Mouse (Mus musculus) lung, postnatal 0 days (tissue): Measurements from ENCODE around the gene Stoml3. TPM values are rescaled to one million over a fixed set of nuclear protein-coding genes. Genes with fewer than 3 reads are reported as not detected.

Source experiments
- ATAC-seq: fragments of 200-750 bp; cut with Nextera tagmentation; 2 replicates; pipeline ENCODE4 v1.8.0; 2017; ENCODE audit warnings: moderate library complexity
- DNase-seq: peaks from one replicate; pipeline ENCODE4 v3.0.0-alpha.2; 2016; ENCODE audit warnings: low spot score
- H3K27ac ChIP-seq: fragments of 300-500 bp; sonication (generic); 2 replicates; pipeline ENCODE4 v1.5.1; 2014; ENCODE audit warnings: antibody characterized with exemption, mild to moderate bottlenecking, low read length, mixed read lengths
- H3K27me3 ChIP-seq: fragments of 300-500 bp; sonication (generic); replicated peaks from 2 replicates; pipeline ENCODE4 v1.6.1; 2014; ENCODE audit warnings: low read length, mixed read lengths; ENCODE audit not compliant: insufficient read depth
- H3K36me3 ChIP-seq: fragments of 300-500 bp; sonication (generic); 2 replicates; pipeline ENCODE4 v1.6.1; 2014; ENCODE audit warnings: low read length, mixed read lengths; ENCODE audit not compliant: insufficient read depth
- H3K4me1 ChIP-seq: fragments of 300-500 bp; sonication (generic); 2 replicates; pipeline ENCODE4 v1.6.1; 2014; ENCODE audit warnings: antibody characterized with exemption, low read depth, low read length, mixed read lengths; ENCODE audit not compliant: insufficient read depth
- H3K4me2 ChIP-seq: fragments of 300-500 bp; sonication (generic); replicated peaks from 2 replicates; pipeline ENCODE4 v1.6.1; 2014; ENCODE audit warnings: low read depth, mild to moderate bottlenecking, low read length, moderate library complexity, mixed read lengths
- H3K4me3 ChIP-seq: fragments of 300-500 bp; sonication (generic); 2 replicates; pipeline ENCODE4 v1.5.1; 2014; ENCODE audit warnings: low read depth, low read length
- H3K9ac ChIP-seq: fragments of 300-500 bp; sonication (generic); replicated peaks from 2 replicates; pipeline ENCODE4 v1.6.1; 2014; ENCODE audit warnings: low read depth, mild to moderate bottlenecking
- H3K9me3 ChIP-seq: fragments of 300-500 bp; sonication (generic); 2 replicates; pipeline ENCODE4 v1.6.1; 2016; ENCODE audit warnings: low read length, mixed read lengths
- CTCF ChIP-seq: IDR thresholded peaks from 2 replicates; pipeline ENCODE4 v1.5.1; 2016; ENCODE audit warnings: antibody characterized with exemption, mild to moderate bottlenecking
- EP300 ChIP-seq: IDR thresholded peaks from 2 replicates; pipeline ENCODE4 v1.6.1; 2016; ENCODE audit warnings: antibody characterized with exemption, mild to moderate bottlenecking, control low read depth
- WGBS: fragments of 180-500 bp; shearing (Covaris S2); extraction: QIAGEN DNeasy Blood & Tissue Kit; methylation state at CpG from one replicate; pipeline ENCODE4 v1.1.7; 2014; 5-methylcytosine and 5-hydroxymethylcytosine counted together
- polyA plus RNA-seq: library from polyadenylated mRNA; unstranded; fragments of >200 nt; fragmentation: Nextera tagmentation; extraction: Ambion mirVana; gene quantifications from 2 replicates; pipeline ENCODE4 v1.2.1, GENCODE M21; 2015

Stoml3 gene
- polyA plus RNA-seq, 1 experiment from 2014 or later: 0.08 TPM

DNA sequence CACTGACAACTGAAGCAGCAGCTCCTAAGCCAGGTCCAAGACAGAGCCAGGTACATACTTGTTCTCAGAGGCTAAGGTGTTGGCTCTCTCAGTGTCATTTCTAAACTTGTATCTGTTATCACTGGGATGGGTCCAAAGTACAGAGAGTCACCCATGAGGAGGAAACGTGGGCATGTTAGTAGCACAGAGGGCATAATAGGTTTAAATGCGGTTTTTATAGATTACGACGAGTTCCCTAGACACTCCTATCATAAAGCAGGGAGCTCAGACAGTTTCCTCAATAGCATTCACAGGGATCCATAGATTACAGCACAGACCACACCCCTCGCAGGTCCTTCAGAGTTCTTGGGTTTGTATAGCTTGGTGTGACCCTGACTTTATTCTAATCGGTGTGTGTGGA lies 34.4 kb upstream of the Stoml3 start:
- Histone ChIP-seq H3K9me3 (no peaks in the 10 kb centered on the region), H3K9ac (no peak overlapping the region), H3K27me3 (no peaks in the 10 kb centered on the region), H3K27ac (no peak overlapping the region), H3K4me3 (no peak overlapping the region), H3K36me3 (peaks cover 21% of the 10 kb centered on the region), H3K4me1 (no peaks in the 10 kb centered on the region), H3K4me2 (no peak overlapping the region)
- no peak for DNase-seq
- ATAC-seq: no peak
- TF ChIP-seq EP300 (no peak), CTCF (no peak)
- WGBS: 92% methylated on average over 6 of the region's 6 CpGs

- ATAC-seq (no peak), DNase-seq (no peak)
- H3K9me3 ChIP-seq: no peaks in the 10 kb centered on the region
- H3K4me3 ChIP-seq: no peak overlapping the region
- no peak overlapping the region for H3K9ac ChIP-seq
- TF ChIP-seq CTCF: no peak
- no peak for TF ChIP-seq EP300
- no peaks in the 10 kb centered on the region for H3K27me3 ChIP-seq
- 89% methylated on average over 6 of the region's 6 CpGs for WGBS
- H3K27ac ChIP-seq: no peak overlapping the region
- H3K36me3 ChIP-seq: peaks cover 21% of the 10 kb centered on the region
- no peaks in the 10 kb centered on the region for H3K4me1 ChIP-seq
- no peak overlapping the region for H3K4me2 ChIP-seq
These were observed 33.9 kb upstream of the Stoml3 start for GRCm38 (mm10) chr3:53454561-53454960.

DNA sequence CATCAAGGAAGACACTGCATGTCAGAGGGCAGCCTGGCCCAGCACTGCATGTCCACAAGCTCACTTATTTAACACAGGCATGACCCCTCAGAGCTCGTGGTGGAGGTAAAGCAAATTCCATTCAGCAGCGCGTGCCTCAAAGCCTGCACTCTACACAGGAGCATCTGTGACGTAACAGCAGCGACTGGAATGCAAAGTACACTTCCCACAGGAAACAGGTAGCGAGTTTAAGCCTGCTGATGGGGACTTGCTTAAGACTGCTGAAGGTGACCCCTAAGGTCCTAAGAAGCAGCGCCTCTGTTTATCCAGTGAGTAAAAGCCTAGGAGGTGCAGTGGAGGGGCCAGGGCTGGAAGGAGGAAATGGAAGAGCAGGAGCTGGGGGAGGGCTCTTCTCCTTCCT lies 33.5 kb upstream of the Stoml3 start:
- Histone ChIP-seq H3K4me1 (no peaks in the 10 kb centered on the region), H3K9ac (no peak overlapping the region), H3K36me3 (peaks cover 21% of the 10 kb centered on the region), H3K4me2 (no peak overlapping the region), H3K4me3 (no peak overlapping the region), H3K9me3 (no peaks in the 10 kb centered on the region), H3K27ac (no peak overlapping the region), H3K27me3 (no peaks in the 10 kb centered on the region)
- DNase-seq (peak; percentile 38), ATAC-seq (peak; percentile 64)
- WGBS: 43% methylated on average over 7 of the region's 7 CpGs
- no peak for TF ChIP-seq EP300
- TF ChIP-seq CTCF: no peak

DNA sequence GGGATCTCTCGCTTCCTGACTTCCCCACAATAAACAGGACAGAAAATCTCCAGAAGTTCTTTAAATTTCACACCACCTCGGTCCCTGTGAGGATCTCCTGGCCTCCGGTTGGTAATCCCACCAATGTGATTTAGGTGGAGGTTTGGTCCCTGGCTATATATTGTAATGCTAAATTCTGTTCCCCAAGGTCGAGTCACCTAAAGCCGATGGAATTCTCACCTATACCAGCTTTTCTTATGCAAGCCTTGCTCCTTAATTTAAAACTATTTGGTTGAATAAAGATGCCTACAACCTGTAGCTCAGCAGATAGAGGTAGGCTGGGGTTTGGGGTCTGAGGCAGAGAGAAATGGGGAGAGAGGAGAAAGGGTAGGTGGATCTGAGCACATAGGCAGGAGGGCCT lies 30.7 kb upstream of the Stoml3 start:
- H3K9ac ChIP-seq: no peak overlapping the region
- no peak overlapping the region for H3K4me3 ChIP-seq
- 72% methylated on average over 5 of the region's 5 CpGs for WGBS
- H3K9me3 ChIP-seq: no peaks in the 10 kb centered on the region
- H3K27ac ChIP-seq: no peak overlapping the region
- H3K4me2 ChIP-seq: no peak overlapping the region
- H3K4me1 ChIP-seq: 0 out of 2 replicates have a peak, but pooled peaks cover 3% of the 10 kb centered on the region
- ATAC-seq (no peak), DNase-seq (no peak)
- no peak for TF ChIP-seq EP300
- no peak for TF ChIP-seq CTCF
- peaks cover 17% of the 10 kb centered on the region; the same call in 1 of the 2 replicates for H3K36me3 ChIP-seq
- no peaks in the 10 kb centered on the region for H3K27me3 ChIP-seq

- H3K4me2 ChIP-seq: peak overlapping the region; percentile 25; the same call in 1 of the 2 replicates
- DNase-seq (peak; percentile 45), ATAC-seq (no peak)
- no peak overlapping the region for H3K9ac ChIP-seq
- H3K36me3 ChIP-seq: peaks cover 17% of the 10 kb centered on the region; the same call in 1 of the 2 replicates
- H3K27ac ChIP-seq: peak overlapping the region; percentile 55
- TF ChIP-seq CTCF (no peak), EP300 (no peak)
- H3K4me3 ChIP-seq: no peak overlapping the region
- 36% methylated on average over 9 of the region's 9 CpGs for WGBS
- H3K27me3 ChIP-seq: no peaks in the 10 kb centered on the region
- no peaks in the 10 kb centered on the region for H3K9me3 ChIP-seq
- H3K4me1 ChIP-seq: 0 out of 2 replicates have a peak, but pooled peaks cover 3% of the 10 kb centered on the region
These were observed 28.3 kb upstream of the Stoml3 start for GRCm38 (mm10) chr3:53460106-53460505.

GRCm38 (mm10) chr3:53462701-53463045 lies 25.8 kb upstream of the Stoml3 start:
- TF ChIP-seq CTCF (0 out of 2 replicates have a peak, but pooled peaks have one; percentile 4), EP300 (no peak)
- ATAC-seq (no peak), DNase-seq (no peak)
- Histone ChIP-seq H3K4me3 (peak overlapping the region; percentile 69), H3K4me2 (peak overlapping the region; percentile 76), H3K27me3 (no peaks in the 10 kb centered on the region), H3K9ac (peak overlapping the region; percentile 60), H3K9me3 (no peaks in the 10 kb centered on the region), H3K27ac (peak overlapping the region; percentile 88), H3K36me3 (peaks cover 10% of the 10 kb centered on the region; the same call in 1 of the 2 replicates), H3K4me1 (peaks cover 13% of the 10 kb centered on the region; the same call in 1 of the 2 replicates)
- 5% methylated on average over 9 of the region's 9 CpGs for WGBS
